Mouse (Mus musculus) adipocyte (in vitro differentiated cells): ENCODE measurements at regions not wholly inside any gene's neighbourhood (a gene's known extent, or its start where the extent isn't known, plus 50 kb on each side); places are given as distances from the start of the nearest gene placed in this dataset.

Experiments used
- DNase-seq: peaks from one replicate; pipeline ENCODE4 v3.0.0-alpha.2; 2016; ENCODE audit warnings: low spot score

DNA sequence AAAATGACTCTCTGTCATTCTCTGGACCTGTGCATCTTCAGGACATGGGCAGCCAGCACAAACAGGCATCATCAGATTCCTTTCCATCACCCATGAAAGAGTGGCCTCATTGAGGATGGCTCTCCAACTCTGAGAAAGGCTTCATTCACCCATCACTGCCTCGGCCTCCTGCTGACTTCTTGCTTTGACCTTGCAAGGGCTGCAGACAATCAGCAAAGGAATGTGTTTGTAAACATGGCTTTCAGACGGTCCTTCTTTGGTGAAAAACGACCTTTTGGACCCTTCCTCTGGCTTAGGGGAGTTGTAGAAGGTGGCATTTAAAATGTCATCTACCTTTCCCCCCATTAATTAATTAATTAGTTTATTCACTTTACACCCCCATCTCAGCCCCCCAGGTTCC is 134.3 kb downstream of the Moxd1 start:
- no peak for DNase-seq

DNA sequence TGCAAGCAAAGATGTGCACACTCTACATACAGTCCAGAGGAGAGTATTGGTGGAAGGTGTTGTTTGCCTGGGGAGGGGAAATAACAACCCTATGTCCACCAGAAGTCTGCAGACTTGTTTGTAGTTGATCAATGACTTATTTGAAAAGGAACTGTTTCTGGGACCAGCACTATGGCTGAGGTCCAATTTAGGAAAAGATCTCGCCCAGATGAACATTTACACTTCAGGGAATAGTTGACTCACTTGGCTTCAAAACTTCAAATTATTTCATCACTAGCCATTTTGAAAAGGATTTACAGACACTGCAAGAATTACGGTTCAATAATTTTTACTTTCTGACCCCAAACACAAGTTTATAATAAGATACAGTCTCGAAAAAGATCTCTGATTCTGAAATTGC is 138.1 kb downstream of the Moxd1 start:
- DNase-seq, result peak; percentile 57

- DNase-seq, result no peak
Observed at GRCm38 (mm10) chr10:24365369-24365768, 142.1 kb downstream of the Moxd1 start.

GRCm38 (mm10) chr10:24367010-24367409 is 143.7 kb downstream of the Moxd1 start:
- no peak for DNase-seq

DNA sequence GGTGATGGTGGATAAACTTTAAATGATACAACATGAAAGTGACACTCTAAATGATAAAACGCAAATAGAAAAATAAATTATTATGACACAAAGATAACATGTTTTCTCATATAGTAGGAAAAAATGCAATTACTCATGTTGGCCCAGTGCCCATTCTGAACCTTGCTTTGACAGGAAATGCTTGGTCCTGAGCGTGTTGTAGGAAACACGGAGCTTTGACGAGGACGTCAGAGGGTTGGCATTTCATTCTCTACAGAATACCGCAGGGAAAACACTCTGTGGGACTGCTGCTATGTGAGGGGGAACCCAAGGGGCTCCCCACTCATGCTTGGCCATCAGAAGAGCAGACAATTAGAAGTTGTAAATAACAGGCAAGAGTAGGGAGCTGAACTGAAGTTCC is 150.6 kb downstream of the Moxd1 start:
- no peak for DNase-seq

DNA sequence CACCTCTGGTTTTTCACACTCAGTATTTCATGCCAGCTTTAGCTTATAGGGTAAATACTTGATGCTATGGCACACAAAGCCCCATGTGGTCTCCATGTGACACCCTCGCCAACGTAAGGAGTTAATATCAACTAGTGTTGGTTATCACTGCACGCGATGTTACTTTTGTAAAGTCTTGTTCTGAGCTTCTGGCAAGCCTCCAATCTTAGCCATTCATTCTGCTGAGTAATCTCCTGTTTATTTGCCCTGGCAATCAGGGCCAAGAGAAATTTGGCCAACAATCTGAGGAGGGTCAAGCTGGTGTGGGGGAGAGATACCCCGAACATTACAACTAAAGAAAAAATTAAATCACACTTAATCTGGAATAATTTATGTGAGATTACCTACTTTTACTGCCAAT is 156.0 kb downstream of the Moxd1 start:
- peak; percentile 57 for DNase-seq

DNA sequence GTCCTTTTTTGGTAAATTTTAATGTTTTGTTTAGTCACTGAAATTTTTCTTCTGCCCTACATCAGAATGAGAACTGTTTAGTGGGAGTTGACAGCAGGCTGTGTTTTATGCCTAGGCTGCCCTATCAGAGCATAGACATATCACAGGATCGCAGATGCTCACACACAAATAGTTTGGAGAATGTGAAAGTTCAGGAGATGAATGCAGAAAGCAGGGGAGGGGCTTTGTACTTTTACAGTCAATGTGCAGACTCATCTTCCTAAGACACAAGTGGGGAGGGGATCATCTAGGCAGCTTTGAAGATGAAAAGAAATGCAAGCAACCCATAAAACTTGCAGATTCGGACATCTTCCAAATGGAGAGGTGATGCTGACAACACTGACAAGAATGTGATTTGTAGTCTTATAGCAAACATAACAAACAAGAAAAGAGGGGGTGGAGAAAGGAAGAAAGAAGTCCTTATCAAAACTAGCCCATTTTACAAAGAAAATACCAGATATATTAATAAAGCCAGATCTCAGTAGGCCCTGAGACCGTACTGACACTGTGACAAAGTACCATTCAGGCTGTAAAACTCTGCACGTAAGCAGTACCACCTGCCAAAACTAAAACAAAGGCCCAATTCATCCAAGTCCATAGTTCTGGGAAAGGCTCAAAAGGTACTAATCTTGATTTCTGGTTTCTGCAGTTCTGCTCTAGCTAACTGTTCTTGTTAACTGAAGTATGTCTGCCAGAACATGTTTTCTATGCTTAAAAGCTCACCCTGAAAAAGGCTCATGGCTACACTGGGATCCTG is 157.4 kb downstream of the Moxd1 start:
- no peak for DNase-seq

DNA sequence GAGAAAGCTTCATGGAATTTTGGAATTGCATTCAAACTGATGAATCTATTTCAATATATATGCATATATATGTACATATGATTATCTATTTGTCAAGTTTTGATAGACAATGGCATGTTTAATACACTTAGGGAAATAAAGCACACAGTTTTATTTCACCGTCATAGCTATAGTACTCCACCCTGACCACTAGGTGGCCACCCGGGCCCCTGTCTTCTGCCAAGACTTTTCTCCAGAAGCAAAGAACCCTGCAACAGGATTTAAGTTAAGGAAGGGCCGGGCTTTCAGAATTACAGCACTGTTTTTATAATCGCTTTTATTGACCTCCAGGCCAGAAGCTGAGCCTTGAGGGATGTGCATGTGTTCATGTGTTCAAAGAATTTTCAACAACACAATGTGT is 158.6 kb downstream of the Moxd1 start:
- no peak for DNase-seq

GRCm38 (mm10) chr10:24384061-24384460 is 160.7 kb downstream of the Moxd1 start:
- peak; percentile 29 for DNase-seq

GRCm38 (mm10) chr10:24388229-24388628 is 164.9 kb downstream of the Moxd1 start:
- DNase-seq, result peak; percentile 61

DNA sequence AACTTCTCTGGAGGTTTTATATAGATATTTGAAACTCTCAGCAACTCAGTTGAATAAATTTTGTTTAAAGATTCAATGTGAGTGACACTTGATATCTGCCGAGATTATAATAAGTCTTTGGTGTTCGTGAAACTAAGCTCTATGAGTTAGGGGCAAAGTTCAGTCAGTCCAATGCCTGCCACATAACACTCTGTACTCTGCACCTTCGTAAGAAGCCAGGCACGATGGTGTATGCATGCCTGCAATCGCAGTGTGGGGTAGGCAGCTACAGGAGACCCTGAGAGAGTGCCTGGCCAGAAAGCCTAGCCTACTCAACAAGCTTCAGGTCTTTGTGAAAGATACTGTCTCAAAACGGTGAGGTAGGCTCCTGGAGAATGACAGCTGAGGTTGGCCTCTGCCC is 167.7 kb downstream of the Moxd1 start:
- DNase-seq, result no peak

DNA sequence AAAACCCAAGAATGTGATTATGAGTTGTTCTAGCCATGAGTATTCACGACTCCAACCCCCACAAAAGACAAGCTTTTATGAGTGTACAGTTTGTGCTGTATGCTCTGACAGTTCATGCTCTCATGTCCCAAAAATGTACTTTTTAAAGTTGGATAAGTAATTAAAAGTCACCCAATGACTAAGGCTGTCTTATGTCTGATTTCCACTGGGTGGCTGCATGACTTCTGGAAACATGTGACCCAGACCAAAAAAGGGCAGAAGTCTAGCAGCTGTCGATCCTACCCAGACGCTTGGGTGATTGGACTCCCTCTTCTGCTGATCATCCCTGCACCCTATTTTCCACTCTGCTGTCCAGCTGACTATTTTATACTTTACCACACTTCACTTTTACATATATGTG is 168.7 kb downstream of the Moxd1 start:
- peak; percentile 24 for DNase-seq

GRCm38 (mm10) chr10:24395999-24396784 is 172.9 kb downstream of the Moxd1 start:
- peak; percentile 24 for DNase-seq

- DNase-seq, result no peak
Observed at GRCm38 (mm10) chr10:24397125-24397524, 173.8 kb downstream of the Moxd1 start.

GRCm38 (mm10) chr10:24404851-24405250 is 181.5 kb downstream of the Moxd1 start:
- DNase-seq, result no peak

DNA sequence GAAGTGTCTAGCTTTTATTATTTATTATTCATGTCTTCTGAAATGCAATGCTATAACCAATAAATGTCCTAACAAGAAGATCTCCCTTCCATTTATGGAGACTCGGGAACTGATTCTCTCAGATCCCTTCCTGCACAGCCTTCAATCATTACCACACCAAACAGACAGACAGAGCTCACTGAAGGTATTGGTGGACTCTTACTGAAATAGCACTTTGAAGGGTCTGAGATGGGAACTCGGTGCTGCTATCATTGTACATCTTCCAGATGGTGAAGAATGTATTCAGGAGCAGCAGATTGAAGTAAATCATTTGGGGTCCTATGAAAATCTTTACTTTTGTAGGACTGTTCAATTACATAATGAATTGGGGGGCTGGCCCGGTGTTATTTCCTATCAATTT is 183.6 kb downstream of the Moxd1 start:
- DNase-seq, result no peak

- no peak for DNase-seq
Observed at GRCm38 (mm10) chr10:24407411-24408227, 184.3 kb downstream of the Moxd1 start.

DNA sequence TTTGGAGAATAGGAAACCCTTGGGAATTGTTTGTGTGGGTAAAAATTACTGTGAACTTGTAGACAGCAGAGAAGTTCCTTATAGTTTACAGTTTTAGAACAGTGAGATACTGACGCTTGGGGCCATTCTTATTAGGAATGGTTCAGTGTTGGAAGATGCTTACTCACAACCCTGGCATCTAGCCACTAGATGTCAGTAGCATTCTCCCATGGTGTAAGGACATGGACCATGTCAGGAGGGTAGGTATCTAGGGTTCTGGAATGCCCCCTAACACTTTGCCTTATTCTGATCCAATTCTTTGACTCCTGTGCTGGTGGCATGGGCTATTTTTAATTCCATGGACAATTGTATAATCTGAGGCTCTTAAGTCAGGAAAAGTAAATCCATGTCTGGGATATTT is 185.3 kb upstream of the Ccn2 start:
- DNase-seq, result peak; percentile 45

GRCm38 (mm10) chr10:24410885-24411284 is 184.4 kb upstream of the Ccn2 start:
- no peak for DNase-seq

- no peak for DNase-seq
Observed at GRCm38 (mm10) chr10:24422498-24423160, 172.6 kb upstream of the Ccn2 start.

GRCm38 (mm10) chr10:24433737-24434367 is 161.4 kb upstream of the Ccn2 start:
- no peak for DNase-seq
